Mouse (Mus musculus): Measurements from ENCODE around the gene Rgma. TPM values are rescaled to one million over a fixed set of nuclear protein-coding genes. Genes with fewer than 3 reads are reported as not detected.
A peak's percentile ranks its signal among the peaks of the same experiment; 100 is the strongest.

Rgma gene
- polyA plus RNA-seq (2016; fragmentation: Nextera tagmentation; extraction: Ambion mirVana): 55.3 and 55.7 TPM in 2 replicates

DNA sequence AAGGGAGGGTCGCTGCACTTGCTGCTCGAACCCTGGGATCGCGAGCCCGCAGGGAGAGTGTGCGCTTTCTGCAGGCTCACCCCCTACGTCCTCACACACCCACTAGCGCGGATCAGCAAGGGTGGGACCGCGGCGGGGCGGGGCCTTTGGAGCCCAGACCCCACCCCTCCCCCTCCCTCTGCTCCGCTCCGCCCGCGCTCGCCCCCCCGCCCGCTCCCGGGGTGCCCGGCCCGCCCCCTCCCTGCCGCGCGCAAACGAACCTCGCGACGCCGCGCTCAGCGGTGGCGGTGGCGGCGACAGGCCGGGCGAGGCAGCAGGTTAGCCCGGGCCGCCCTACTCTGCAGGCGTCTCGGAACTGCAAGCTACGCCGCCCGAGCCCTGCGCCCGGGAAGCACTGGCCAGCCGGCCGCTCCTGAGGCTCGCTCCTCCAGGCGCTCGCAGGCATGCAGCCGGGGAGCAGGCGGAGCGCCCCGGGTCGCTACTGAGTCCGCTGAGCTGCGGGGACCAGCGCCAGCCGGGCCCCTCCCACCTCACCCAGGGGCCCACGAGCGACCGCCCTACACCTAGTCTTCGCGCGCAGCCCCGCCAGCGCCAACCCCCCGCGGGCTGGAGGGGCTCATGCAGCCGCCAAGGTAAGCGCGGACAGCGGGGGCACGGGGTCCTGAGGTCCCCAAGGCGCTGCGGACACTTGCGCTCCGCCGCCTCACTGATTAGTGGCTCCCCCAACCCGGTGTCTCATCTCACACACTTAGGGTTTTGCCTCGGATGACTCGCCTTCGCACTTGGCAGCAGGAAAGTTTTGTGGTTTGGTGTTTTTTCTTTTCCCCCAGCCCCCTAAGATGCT is at the start of gene Rgma:
Gene Rgma (plus strand): TSS at position 253 of the 844 bp plus-strand sequence.
- no peaks in the 10 kb centered on the region for H3K36me3 ChIP-seq
- peaks cover 6% of the 10 kb centered on the region for H3K27me3 ChIP-seq
- peak; percentile 91 for ATAC-seq (ENCODE audit: low FRiP score)
- H3K4me3 ChIP-seq: peak within 1 kb of the TSS; percentile 85
- H3K9me3 ChIP-seq (replicated peaks): no peaks in the 10 kb centered on the region
- peak within 1 kb of the TSS; percentile 85 for H3K4me2 ChIP-seq (replicated peaks)
- peaks cover 51% of the 10 kb centered on the region for H3K4me1 ChIP-seq
- peak within 1 kb of the TSS; percentile 94 for H3K9ac ChIP-seq
- under 1% methylated on average over 72 of the region's 85 CpGs for WGBS
- H3K27ac ChIP-seq: peak within 1 kb of the TSS; percentile 95

- Histone ChIP-seq H3K4me1 (peaks cover 12% of the 10 kb centered on the region; the same call in 1 of the 2 replicates), H3K4me3 (no peak overlapping the region), H3K27me3 (no peaks in the 10 kb centered on the region), H3K36me3 (no peaks in the 10 kb centered on the region), H3K9ac (no peak overlapping the region), H3K27ac (no peak overlapping the region), H3K9me3 (replicated peaks) (no peaks in the 10 kb centered on the region; the same call in 1 of the 2 replicates), H3K4me2 (replicated peaks) (no peak overlapping the region)
- 76% methylated on average over 14 of the region's 14 CpGs for WGBS
- no peak for ATAC-seq (ENCODE audit: low FRiP score)
Measured at GRCm38 (mm10) chr7:73326236-73326635, 49.1 kb upstream of the Rgma start.

- no peak for ATAC-seq (ENCODE audit: low FRiP score)
Measured at GRCm38 (mm10) chr7:73326680-73327079, 48.6 kb upstream of the Rgma start.

GRCm38 (mm10) chr7:73327193-73327592 is 48.1 kb upstream of the Rgma start:
- Histone ChIP-seq H3K9ac (no peak overlapping the region), H3K4me2 (replicated peaks) (no peak overlapping the region), H3K27me3 (no peaks in the 10 kb centered on the region), H3K4me3 (no peak overlapping the region), H3K9me3 (replicated peaks) (no peaks in the 10 kb centered on the region; the same call in 1 of the 2 replicates), H3K4me1 (peaks cover 21% of the 10 kb centered on the region), H3K36me3 (no peaks in the 10 kb centered on the region), H3K27ac (no peak overlapping the region)
- ATAC-seq (ENCODE audit: low FRiP score): no peak
- 82% methylated on average over 8 of the region's 8 CpGs for WGBS

More at GRCm38 (mm10) chr7:73326680-73327079, 48.6 kb upstream of the Rgma start:
- Histone ChIP-seq H3K4me3 (no peak overlapping the region), H3K36me3 (no peaks in the 10 kb centered on the region), H3K27ac (no peak overlapping the region), H3K4me1 (peaks cover 15% of the 10 kb centered on the region), H3K27me3 (no peaks in the 10 kb centered on the region), H3K9ac (no peak overlapping the region), H3K4me2 (replicated peaks) (no peak overlapping the region), H3K9me3 (replicated peaks) (no peaks in the 10 kb centered on the region; the same call in 1 of the 2 replicates)
- WGBS: 90% methylated on average over 11 of the region's 11 CpGs

DNA sequence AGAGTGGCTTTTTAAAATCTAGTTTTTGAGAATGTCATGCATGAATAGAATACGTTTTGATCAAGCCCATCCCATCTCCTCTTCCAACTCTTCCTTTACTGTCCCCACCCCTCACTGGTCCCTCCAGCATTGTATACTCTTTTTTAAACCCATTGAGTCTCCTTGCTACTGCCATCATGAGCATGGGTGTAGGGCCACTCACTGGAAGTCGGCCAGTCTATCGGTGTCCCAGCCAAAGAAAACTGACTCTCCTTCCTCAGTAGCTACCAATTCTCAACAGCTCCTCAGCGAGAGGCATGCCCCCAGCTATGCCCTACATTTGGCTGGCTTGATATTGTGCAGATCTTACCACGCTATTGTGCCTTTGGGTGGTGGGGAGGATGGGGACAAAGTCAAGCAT is 47.7 kb upstream of the Rgma start:
- 89% methylated on average over 5 of the region's 5 CpGs for WGBS
- no peaks in the 10 kb centered on the region for H3K36me3 ChIP-seq
- ATAC-seq (ENCODE audit: low FRiP score): no peak
- no peak overlapping the region for H3K4me2 ChIP-seq (replicated peaks)
- H3K27ac ChIP-seq: no peak overlapping the region
- H3K27me3 ChIP-seq: no peaks in the 10 kb centered on the region
- no peaks in the 10 kb centered on the region; the same call in 1 of the 2 replicates for H3K9me3 ChIP-seq (replicated peaks)
- H3K9ac ChIP-seq: no peak overlapping the region
- peaks cover 21% of the 10 kb centered on the region for H3K4me1 ChIP-seq
- H3K4me3 ChIP-seq: no peak overlapping the region

DNA sequence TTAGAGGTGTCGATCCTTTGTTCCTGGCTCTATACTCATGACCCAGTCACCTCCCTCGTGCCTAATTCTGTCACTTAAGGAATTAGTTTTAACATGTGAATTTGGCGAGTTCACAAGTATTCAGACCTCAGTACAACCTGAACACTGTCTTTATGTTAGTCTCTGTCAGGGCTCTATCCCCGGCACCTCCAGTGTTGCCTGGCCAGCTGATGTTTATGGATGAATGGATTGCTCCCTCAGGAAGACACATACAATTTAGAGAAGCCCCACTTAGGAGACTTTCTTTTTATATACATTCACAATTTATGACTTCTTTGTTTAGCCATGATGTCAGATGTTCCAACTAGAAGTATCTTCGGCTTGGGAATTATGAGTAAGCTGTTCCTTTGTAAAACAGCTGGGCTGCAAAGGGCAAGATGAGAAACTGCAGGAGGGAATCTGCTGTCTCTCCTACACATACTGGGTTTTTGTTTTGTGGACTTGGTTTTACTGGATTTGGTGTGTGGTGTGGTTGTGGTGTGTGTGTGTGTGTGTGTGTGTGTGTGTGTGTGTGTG is 46.6 kb upstream of the Rgma start:
- WGBS: 45% methylated on average over 5 of the region's 5 CpGs
- Histone ChIP-seq H3K9me3 (replicated peaks) (no peaks in the 10 kb centered on the region; the same call in 1 of the 2 replicates), H3K4me3 (no peak overlapping the region), H3K27ac (no peak overlapping the region), H3K27me3 (no peaks in the 10 kb centered on the region), H3K4me1 (peaks cover 26% of the 10 kb centered on the region), H3K9ac (no peak overlapping the region), H3K4me2 (replicated peaks) (no peak overlapping the region), H3K36me3 (no peaks in the 10 kb centered on the region)
- no peak for ATAC-seq (ENCODE audit: low FRiP score)

- no peak for ATAC-seq (ENCODE audit: low FRiP score)
- no peak overlapping the region for H3K4me2 ChIP-seq (replicated peaks)
- no peak overlapping the region for H3K4me3 ChIP-seq
- H3K27ac ChIP-seq: no peak overlapping the region
- WGBS: 93% methylated on average over 12 of the region's 12 CpGs
- peaks cover 40% of the 10 kb centered on the region for H3K4me1 ChIP-seq
- no peak overlapping the region for H3K9ac ChIP-seq
- no peaks in the 10 kb centered on the region for H3K27me3 ChIP-seq
- H3K9me3 ChIP-seq (replicated peaks): no peaks in the 10 kb centered on the region; the same call in 1 of the 2 replicates
- H3K36me3 ChIP-seq: no peaks in the 10 kb centered on the region
Measured at GRCm38 (mm10) chr7:73330754-73331153, 44.6 kb upstream of the Rgma start.

- H3K27me3 ChIP-seq: no peaks in the 10 kb centered on the region
- H3K36me3 ChIP-seq: no peaks in the 10 kb centered on the region
- H3K9ac ChIP-seq: no peak overlapping the region
- 54% methylated on average over 7 of the region's 7 CpGs for WGBS
- no peak overlapping the region for H3K27ac ChIP-seq
- H3K4me1 ChIP-seq: peaks cover 47% of the 10 kb centered on the region
- no peak overlapping the region for H3K4me2 ChIP-seq (replicated peaks)
- H3K9me3 ChIP-seq (replicated peaks): no peaks in the 10 kb centered on the region
- no peak overlapping the region for H3K4me3 ChIP-seq
- ATAC-seq (ENCODE audit: low FRiP score): no peak
Measured at GRCm38 (mm10) chr7:73331645-73332044, 43.7 kb upstream of the Rgma start.

DNA sequence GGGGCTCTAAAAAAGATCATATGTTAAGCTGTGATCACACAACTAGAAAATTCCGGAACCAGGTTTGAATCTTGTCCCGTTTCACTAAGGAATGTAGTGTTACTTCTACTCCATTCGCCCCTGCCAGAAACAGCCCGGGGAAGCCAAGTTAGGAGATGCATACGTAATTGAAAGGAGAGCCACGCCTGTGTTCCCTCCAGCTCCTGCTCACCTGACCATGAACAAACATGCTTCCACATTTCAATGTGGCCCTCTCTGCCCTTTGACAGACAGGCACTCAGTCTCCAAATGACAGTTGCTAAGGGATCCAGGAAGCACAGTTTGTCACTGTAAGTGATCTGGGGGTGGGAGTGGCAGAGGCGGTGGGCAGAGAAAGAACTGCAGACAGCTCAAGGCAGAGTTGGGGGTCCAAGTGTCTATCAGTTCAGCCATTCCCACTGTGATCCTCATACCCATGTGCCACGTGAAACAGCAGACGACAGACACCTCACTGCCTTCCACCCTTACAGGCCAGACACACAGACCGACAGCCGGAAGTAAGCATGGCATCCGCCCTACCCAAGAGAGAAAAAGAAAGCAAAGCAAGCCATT is 41.8 kb upstream of the Rgma start:
- Histone ChIP-seq H3K9ac (no peak overlapping the region), H3K4me2 (replicated peaks) (no peak overlapping the region), H3K9me3 (replicated peaks) (no peaks in the 10 kb centered on the region), H3K4me1 (peaks cover 40% of the 10 kb centered on the region), H3K36me3 (no peaks in the 10 kb centered on the region), H3K4me3 (no peak overlapping the region), H3K27me3 (no peaks in the 10 kb centered on the region), H3K27ac (0 out of 2 replicates have a peak overlapping the region, but pooled peaks have one; percentile 14)
- 55% methylated on average over 12 of the region's 12 CpGs for WGBS
- peak; percentile 51; the same call in 1 of the 2 replicates for ATAC-seq (ENCODE audit: low FRiP score)

- ATAC-seq (ENCODE audit: low FRiP score): no peak
- Histone ChIP-seq H3K9me3 (replicated peaks) (no peaks in the 10 kb centered on the region), H3K4me3 (no peak overlapping the region), H3K9ac (no peak overlapping the region), H3K36me3 (no peaks in the 10 kb centered on the region), H3K27ac (no peak overlapping the region), H3K4me2 (replicated peaks) (no peak overlapping the region), H3K4me1 (peaks cover 38% of the 10 kb centered on the region), H3K27me3 (no peaks in the 10 kb centered on the region)
- WGBS: 69% methylated on average over 7 of the region's 7 CpGs
Measured at GRCm38 (mm10) chr7:73334883-73335282, 40.4 kb upstream of the Rgma start.

DNA sequence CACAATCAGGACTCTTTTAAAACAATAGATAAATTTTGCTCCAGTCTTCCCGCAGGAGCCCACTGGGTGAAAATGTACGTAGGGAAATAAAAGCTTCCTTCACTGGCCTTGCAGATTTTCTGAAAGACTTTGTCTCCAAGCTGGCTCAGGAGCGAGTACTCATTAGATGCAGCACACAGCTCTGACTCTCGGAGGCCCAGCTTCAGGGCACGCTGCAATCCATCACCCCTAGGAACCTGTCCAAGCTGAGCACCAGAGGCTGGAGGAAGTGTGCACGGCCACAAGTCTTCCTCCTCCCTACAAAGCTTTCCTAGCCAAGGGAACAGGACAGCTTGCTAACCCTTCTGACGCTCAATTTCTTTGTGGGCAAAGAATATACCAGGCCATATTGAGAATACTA is 38.9 kb upstream of the Rgma start:
- Histone ChIP-seq H3K9me3 (replicated peaks) (no peaks in the 10 kb centered on the region), H3K27ac (peak overlapping the region; percentile 55; the same call in 1 of the 2 replicates)
- 0 out of 2 replicates have a peak, but pooled peaks have one; percentile 47 for ATAC-seq (ENCODE audit: low FRiP score)

DNA sequence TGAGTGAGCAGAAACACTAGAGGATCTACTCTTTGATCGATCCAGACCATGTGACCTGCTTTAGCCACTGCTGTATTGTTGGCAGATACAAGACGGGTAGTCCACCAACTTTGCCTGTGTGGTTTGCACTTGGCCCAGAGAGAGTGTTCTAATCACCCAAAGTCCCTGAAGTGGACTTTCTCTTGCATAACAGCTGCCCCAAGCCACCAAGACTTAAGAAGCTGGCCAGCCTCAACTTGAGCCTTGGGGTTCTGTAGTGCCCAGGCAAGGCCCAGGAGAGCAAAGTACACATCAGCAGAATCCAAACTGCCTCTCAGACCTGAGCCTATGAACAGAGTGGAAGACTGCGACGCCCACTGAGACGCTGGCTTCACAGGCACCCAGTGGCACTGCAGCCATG is 37.0 kb upstream of the Rgma start:
- Histone ChIP-seq H3K27me3 (no peaks in the 10 kb centered on the region), H3K9ac (no peak overlapping the region), H3K4me2 (replicated peaks) (no peak overlapping the region), H3K36me3 (no peaks in the 10 kb centered on the region), H3K4me3 (no peak overlapping the region), H3K9me3 (replicated peaks) (no peaks in the 10 kb centered on the region), H3K27ac (no peak overlapping the region), H3K4me1 (peaks cover 28% of the 10 kb centered on the region)
- no peak for ATAC-seq (ENCODE audit: low FRiP score)
- 89% methylated on average over 5 of the region's 5 CpGs for WGBS

More for the DNA sequence above, 38.9 kb upstream of the Rgma start:
- H3K4me2 ChIP-seq (replicated peaks): no peak overlapping the region
- no peak overlapping the region for H3K4me3 ChIP-seq
- no peak overlapping the region for H3K9ac ChIP-seq
- H3K36me3 ChIP-seq: no peaks in the 10 kb centered on the region
- H3K4me1 ChIP-seq: peaks cover 38% of the 10 kb centered on the region
- WGBS: 41% methylated on average over 7 of the region's 7 CpGs
- H3K27me3 ChIP-seq: no peaks in the 10 kb centered on the region
